ENCODE assay signal across 16 mouse cellular contexts in the genomic region with DNA sequence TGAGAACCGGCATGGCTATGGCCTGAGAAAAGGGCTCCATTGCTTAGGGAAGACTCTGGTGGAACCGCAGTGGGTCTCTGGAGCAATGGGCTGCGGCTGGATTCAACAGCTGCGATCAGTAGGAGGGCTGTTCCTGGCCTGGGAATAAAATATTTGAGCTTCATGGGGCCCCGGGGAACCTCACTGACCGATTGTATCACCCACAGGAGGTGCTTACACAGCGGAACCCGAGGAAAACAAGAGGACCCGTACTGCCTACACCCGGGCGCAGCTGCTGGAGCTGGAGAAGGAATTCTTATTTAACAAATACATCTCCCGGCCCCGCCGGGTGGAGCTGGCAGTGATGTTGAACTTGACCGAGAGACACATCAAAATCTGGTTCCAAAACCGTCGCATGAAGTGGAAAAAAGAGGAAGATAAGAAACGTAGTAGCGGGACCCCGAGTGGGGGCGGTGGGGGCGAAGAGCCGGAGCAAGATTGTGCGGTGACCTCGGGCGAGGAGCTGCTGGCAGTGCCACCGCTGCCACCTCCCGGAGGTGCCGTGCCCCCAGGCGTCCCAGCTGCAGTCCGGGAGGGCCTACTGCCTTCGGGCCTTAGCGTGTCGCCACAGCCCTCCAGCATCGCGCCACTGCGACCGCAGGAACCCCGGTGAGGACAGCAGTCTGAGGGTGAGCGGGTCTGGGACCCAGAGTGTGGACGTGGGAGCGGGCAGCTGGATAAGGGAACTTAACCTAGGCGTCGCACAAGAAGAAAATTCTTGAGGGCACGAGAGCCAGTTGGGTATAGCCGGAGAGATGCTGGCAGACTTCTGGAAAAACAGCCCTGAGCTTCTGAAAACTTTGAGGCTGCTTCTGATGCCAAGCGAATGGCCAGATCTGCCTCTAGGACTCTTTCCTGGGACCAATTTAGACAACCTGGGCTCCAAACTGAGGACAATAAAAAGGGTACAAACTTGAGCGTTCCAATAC. TPM values are rescaled to one million over a fixed set of nuclear protein-coding genes. Genes with fewer than 3 reads are reported as not detected.
DNase-seq lines count a peak whose midpoint lies in the region; ATAC-seq and TF ChIP-seq lines count a peak whose summit lies in the region.
"Had no signal": no experiment of that assay in that cellular context is flagged by ENCODE, and none has a peak within 500 bp of the region (broad histone marks: within the 10 kb centered on the region; RNA-seq: fewer than 3 reads in every experiment).

No protein-coding gene starts in this region.

- no peaks in the 10 kb centered on the region for H3K36me3 ChIP-seq in liver, embryonic 11.5 days (ENCODE audit: control insufficient read depth, insufficient read depth, low read length)
- H3K36me3 ChIP-seq in liver, postnatal 0 days (replicated peaks; ENCODE audit: insufficient read depth, low read length), result no peaks in the 10 kb centered on the region
- no peaks in the 10 kb centered on the region for H3K36me3 ChIP-seq in intestine, embryonic 16.5 days (ENCODE audit: control insufficient read depth, insufficient read depth, low read length)
- H3K36me3 ChIP-seq in splenic B cell, adult 2 months (ENCODE audit: control insufficient read depth, insufficient read depth, low read length, poor library complexity, severe bottlenecking), result no peaks in the 10 kb centered on the region
- H3K36me3 ChIP-seq: neural tube, embryonic 13.5 days had no signal

- TF ChIP-seq CTCF in liver, postnatal 0 days (IDR thresholded peaks at IDR 0.05; ENCODE audit: low read depth), result no peak

- no peaks in the 10 kb centered on the region for H3K4me1 ChIP-seq in liver, embryonic 11.5 days (replicated peaks; ENCODE audit: control insufficient read depth, insufficient read depth, low read length)
- 0 out of 2 replicates have a peak, but pooled peaks cover 4% of the 10 kb centered on the region for H3K4me1 ChIP-seq in liver, postnatal 0 days (ENCODE audit: insufficient read depth)
- H3K4me1 ChIP-seq in intestine, embryonic 16.5 days (ENCODE audit: control insufficient read depth, insufficient read depth, low read length), result no peaks in the 10 kb centered on the region

- no peak overlapping the region for H3K4me2 ChIP-seq in liver, embryonic 11.5 days
- no peak overlapping the region for H3K4me2 ChIP-seq in liver, postnatal 0 days (ENCODE audit: low read depth, low read length)
- H3K4me2 ChIP-seq in intestine, embryonic 16.5 days (ENCODE audit: low read depth, low read length), result peak overlapping the region; percentile 5; the same call in 1 of the 2 replicates
- H3K4me2 ChIP-seq: neural tube, embryonic 13.5 days had no signal

- no peak for TF ChIP-seq EP300 in liver, postnatal 0 days (IDR thresholded peaks at IDR 0.05; ENCODE audit: low read depth)

- H3K9ac ChIP-seq in liver, embryonic 11.5 days (ENCODE audit: low read depth, low read length), result no peak overlapping the region
- H3K9ac ChIP-seq in liver, postnatal 0 days (replicated peaks), result no peak overlapping the region
- peak overlapping the region; percentile 8; the same call in 1 of the 2 replicates for H3K9ac ChIP-seq in intestine, embryonic 16.5 days (ENCODE audit: low read depth, low read length)
- H3K9ac ChIP-seq: neural tube, embryonic 13.5 days had no signal

- DNase-seq in liver, embryonic 11.5 days (ENCODE audit: low spot score), result peak; percentile 46
- no peak for DNase-seq in liver, postnatal 0 days
- peak; percentile 5 for DNase-seq in splenic B cell, adult 2 months (ENCODE audit: low read depth, low spot score)
- DNase-seq in Muller cell, postnatal 12 days (ENCODE audit: inconsistent ontology term), result no peak
- DNase-seq: adrenal gland, postnatal 36 days; kidney, adult 2 months; lung, adult 18-20 months had no signal

- no peak for ATAC-seq in liver, embryonic 11.5 days (replicated peaks; ENCODE audit: low FRiP score)
- no peak for ATAC-seq in liver, postnatal 0 days
- peak; percentile 57 for ATAC-seq in common myeloid progenitor, adult 5-6 weeks (replicated peaks; ENCODE audit: low read depth, poor library complexity, severe bottlenecking)
- no peak for ATAC-seq in intestine, embryonic 16.5 days
- ATAC-seq in inflammation-experienced regulatory T-cells, adult 6 months, result no peak

- H3K27me3 ChIP-seq in liver, embryonic 11.5 days (replicated peaks; ENCODE audit: control insufficient read depth, insufficient read depth, low read length), result peaks cover 98% of the 10 kb centered on the region
- H3K27me3 ChIP-seq in liver, postnatal 0 days (ENCODE audit: insufficient read depth, low read length), result peaks cover 96% of the 10 kb centered on the region
- peaks cover 74% of the 10 kb centered on the region for H3K27me3 ChIP-seq in intestine, embryonic 16.5 days (replicated peaks; ENCODE audit: control insufficient read depth, insufficient read depth, low read length)
- 0 out of 2 replicates have a peak, but pooled peaks cover 3% of the 10 kb centered on the region for H3K27me3 ChIP-seq in splenic B cell, adult 2 months (ENCODE audit: control insufficient read depth, insufficient read depth, low read length, poor library complexity, severe bottlenecking)

- WGBS in liver, embryonic 11.5 days, result 2% methylated on average over 48 of the region's 48 CpGs
- 2% methylated on average over 48 of the region's 48 CpGs for WGBS in liver, postnatal 0 days (ENCODE audit: insufficient replicate concordance)
- WGBS in intestine, embryonic 16.5 days, result 3% methylated on average over 48 of the region's 48 CpGs

- H3K4me3 ChIP-seq in liver, embryonic 11.5 days (ENCODE audit: low read depth, low read length), result no peak overlapping the region
- no peak overlapping the region for H3K4me3 ChIP-seq in liver, postnatal 0 days (ENCODE audit: low read depth, low read length)
- peak overlapping the region; percentile 15 for H3K4me3 ChIP-seq in intestine, embryonic 16.5 days (ENCODE audit: low read length)
- H3K4me3 ChIP-seq: layer of hippocampus, adult 2 months; neural tube, embryonic 13.5 days had no signal

- H3K27ac ChIP-seq in liver, embryonic 11.5 days (ENCODE audit: low read depth, low read length), result no peak overlapping the region
- H3K27ac ChIP-seq in liver, postnatal 0 days (ENCODE audit: low read depth), result no peak overlapping the region
- H3K27ac ChIP-seq in intestine, embryonic 16.5 days (ENCODE audit: low read length), result no peak overlapping the region
- H3K27ac ChIP-seq: layer of hippocampus, adult 2 months; neural tube, embryonic 13.5 days had no signal

- H3K9me3 ChIP-seq in liver, embryonic 11.5 days (ENCODE audit: control insufficient read depth, low read length), result no peaks in the 10 kb centered on the region
- no peaks in the 10 kb centered on the region for H3K9me3 ChIP-seq in liver, postnatal 0 days (ENCODE audit: low read length)
- H3K9me3 ChIP-seq in intestine, embryonic 16.5 days (ENCODE audit: control insufficient read depth, low read length), result no peaks in the 10 kb centered on the region
- H3K9me3 ChIP-seq: neural tube, embryonic 13.5 days had no signal

RNA-seq across cellular contexts. Expression of gene Pdx1, which starts 4.7 kb away (rescaled TPM):
- polyA plus RNA-seq in liver, embryonic 11.5 days (2014; fragmentation: Nextera tagmentation; extraction: Ambion mirVana), result 0.47 and 0.94 TPM in 2 replicates
- not detected in 2 replicates for polyA plus RNA-seq in liver, postnatal 0 days (2015; fragmentation: Nextera tagmentation; extraction: Ambion mirVana)
- total RNA-seq in common myeloid progenitor, adult 5-6 weeks (2017), result not detected in 2 replicates
- polyA plus RNA-seq in intestine, embryonic 16.5 days (2015; fragmentation: Nextera tagmentation; extraction: Ambion mirVana), result 3.8 and 5.3 TPM in 2 replicates
- not detected for polyA plus RNA-seq in inflammation-experienced regulatory T-cells, adult 6 months (2017; shearing (Covaris generic))
- total RNA-seq: adrenal gland, postnatal 36 days; heart, adult 8-10 months; heart, postnatal 25 days; layer of hippocampus, adult 2 months; left cerebral cortex, postnatal 36 days had no signal
- polyA plus RNA-seq: kidney, adult 2 months; neural tube, embryonic 13.5 days; urinary bladder, adult 2 months had no signal

RNA-seq across cellular contexts. Expression of gene Cdx2, which starts 32.6 kb away (rescaled TPM):
- polyA plus RNA-seq in liver, embryonic 11.5 days (2014; fragmentation: Nextera tagmentation; extraction: Ambion mirVana), result 0.14 TPM in 1 of 2 replicates, not detected in the other
- not detected in 2 replicates for polyA plus RNA-seq in liver, postnatal 0 days (2015; fragmentation: Nextera tagmentation; extraction: Ambion mirVana)
- total RNA-seq in common myeloid progenitor, adult 5-6 weeks (2017), result not detected in 2 replicates
- 42.1 and 46.2 TPM in 2 replicates for polyA plus RNA-seq in intestine, embryonic 16.5 days (2015; fragmentation: Nextera tagmentation; extraction: Ambion mirVana)
- not detected for polyA plus RNA-seq in inflammation-experienced regulatory T-cells, adult 6 months (2017; shearing (Covaris generic))
- total RNA-seq: adrenal gland, postnatal 36 days; heart, adult 8-10 months; heart, postnatal 25 days; layer of hippocampus, adult 2 months; left cerebral cortex, postnatal 36 days had no signal
- polyA plus RNA-seq: kidney, adult 2 months; neural tube, embryonic 13.5 days; urinary bladder, adult 2 months had no signal

RNA-seq across cellular contexts. Expression of gene Urad, which starts 47.8 kb away (rescaled TPM):
- 0.49 and 0.53 TPM in 2 replicates for polyA plus RNA-seq in liver, embryonic 11.5 days (2014; fragmentation: Nextera tagmentation; extraction: Ambion mirVana)
- polyA plus RNA-seq in liver, postnatal 0 days (2015; fragmentation: Nextera tagmentation; extraction: Ambion mirVana), result 35.9 and 38.6 TPM in 2 replicates
- not detected in 2 replicates for total RNA-seq in common myeloid progenitor, adult 5-6 weeks (2017)
- polyA plus RNA-seq in intestine, embryonic 16.5 days (2015; fragmentation: Nextera tagmentation; extraction: Ambion mirVana), result 2.6 TPM in 2 replicates
- polyA plus RNA-seq in inflammation-experienced regulatory T-cells, adult 6 months (2017; shearing (Covaris generic)), result not detected
- total RNA-seq: heart, adult 8-10 months; heart, postnatal 25 days; layer of hippocampus, adult 2 months; left cerebral cortex, postnatal 36 days had no signal
- polyA plus RNA-seq: kidney, adult 2 months; neural tube, embryonic 13.5 days; urinary bladder, adult 2 months had no signal

Comparison
In these comparisons a context has a peak if more than half of its experiments do, and no peak if none do; other contexts are left out.
1. DNase-seq: peak in liver, embryonic 11.5 days (single experiment) and splenic B cell, adult 2 months (single experiment); none in liver, postnatal 0 days (single experiment) and Muller cell, postnatal 12 days (single experiment).
2. RNA of gene Urad, which starts 47.8 kb away (polyA plus RNA-seq): 35.9 to 38.6 TPM in liver, postnatal 0 days; 2.6 TPM in intestine, embryonic 16.5 days, 0.49 to 0.53 TPM in liver, embryonic 11.5 days and not detected in inflammation-experienced regulatory T-cells, adult 6 months; every median in the first group is over 10 times any median in the second.
3. RNA of gene Cdx2, which starts 32.6 kb away (polyA plus RNA-seq): 42.1 to 46.2 TPM in intestine, embryonic 16.5 days; 0.14 TPM in liver, embryonic 11.5 days, not detected in liver, postnatal 0 days and not detected in inflammation-experienced regulatory T-cells, adult 6 months; every median in the first group is over 10 times any median in the second.